Mouse (Mus musculus) G1E (cell line): ENCODE measurements around the gene 1700025F22Rik.

Experiments used
- CTCF ChIP-seq: IDR thresholded peaks from 2 replicates; pipeline ENCODE4 v1.5.1; 2012; ENCODE audit warnings: low read depth, low read length, inconsistent platforms, mixed read lengths
- GATA1 ChIP-seq: IDR thresholded peaks from 2 replicates; pipeline ENCODE4 v1.6.1; 2012; ENCODE audit warnings: borderline replicate concordance, low read length, inconsistent platforms, mixed read lengths
- GATA2 ChIP-seq: IDR thresholded peaks from 2 replicates; pipeline ENCODE4 v1.6.1; 2012; ENCODE audit warnings: low read depth, low read length, inconsistent platforms, borderline replicate concordance
- TAL1 ChIP-seq: conservative IDR thresholded peaks from 2 replicates; pipeline ENCODE4 v1.6.1; 2012; ENCODE audit warnings: low read depth, low read length, inconsistent platforms, mixed read lengths

DNA sequence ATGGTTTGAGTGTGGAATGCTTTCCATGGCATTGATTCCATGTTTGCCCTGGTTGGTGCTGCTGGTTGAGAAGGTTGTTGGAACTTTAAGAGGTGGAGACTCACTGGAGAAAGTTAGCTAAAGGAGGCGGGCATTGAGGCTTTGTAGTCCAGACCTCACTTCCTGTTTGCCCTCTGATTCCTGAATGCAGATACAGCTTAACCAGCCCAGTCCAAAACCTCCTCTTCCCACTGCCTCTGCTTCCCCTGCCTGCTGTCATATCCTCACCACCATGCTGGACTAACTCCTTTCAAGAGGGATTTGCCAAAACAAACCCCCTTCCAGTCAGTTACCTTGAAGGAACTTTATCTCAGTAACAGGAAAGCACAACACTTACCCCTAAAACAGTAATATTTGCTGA is 27.4 kb upstream of the 1700025F22Rik start:
- no peak for TF ChIP-seq GATA2
- no peak for TF ChIP-seq CTCF
- no peak for TF ChIP-seq GATA1
- no peak for TF ChIP-seq TAL1
